Mouse (Mus musculus) duodenum, adult 2 months (tissue): Measurements from ENCODE around the gene Olfr1387. TPM values are rescaled to one million over a fixed set of nuclear protein-coding genes. Genes with fewer than 3 reads are reported as not detected.

Experiments
- polyA plus RNA-seq: library from polyadenylated mRNA; depleted of rRNA; stranded (reverse); fragments of >200 nt; gene quantifications from 2 replicates; pipeline ENCODE4 v1.2.3, GENCODE M21; 2012; ENCODE audit warnings: low replicate concordance; rRNA removed

Gene Olfr1387
- polyA plus RNA-seq = not detected in 2 replicates

DNA sequence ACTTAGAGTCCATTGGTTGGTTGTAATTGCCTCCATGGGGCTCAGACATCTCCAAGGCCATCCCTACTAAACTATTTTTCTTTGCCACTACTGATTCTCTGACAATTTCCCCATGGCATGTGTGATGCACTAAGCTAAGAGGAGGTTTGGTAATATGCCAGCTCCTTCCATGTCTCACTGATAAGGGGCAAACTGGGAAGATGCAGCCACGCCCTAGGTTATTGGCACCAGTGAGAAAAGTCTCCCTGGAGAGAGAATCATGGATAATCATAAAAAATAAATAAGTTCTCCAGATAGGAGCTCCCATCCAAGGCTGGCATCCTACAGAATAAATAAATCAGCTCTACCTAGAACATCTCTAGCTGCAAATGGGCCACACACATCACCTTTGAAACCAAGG lies at the start of gene Olfr1387:
Gene Olfr1387 (plus strand): TSS at position 301 of the 400 bp plus-strand sequence.

DNA sequence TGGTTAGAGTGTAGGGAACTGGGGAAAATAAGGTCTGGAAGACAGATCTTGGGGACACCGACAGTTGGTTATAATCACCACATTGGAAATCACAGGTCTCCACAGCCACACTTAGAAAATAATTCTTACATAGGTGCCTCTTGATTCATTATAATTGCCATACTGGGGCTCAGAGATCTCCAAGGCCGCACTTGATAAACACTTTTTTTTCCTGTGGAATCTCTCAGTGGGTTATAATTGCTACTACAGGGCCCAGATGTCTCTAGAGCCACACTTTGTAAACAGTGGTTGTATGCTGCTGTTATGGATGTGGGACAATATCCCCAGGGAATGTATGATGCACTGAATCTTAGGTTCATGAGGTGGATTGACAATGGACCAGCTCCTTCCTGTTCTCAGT lies 32.4 kb upstream of the Olfr1387 start, which contains the start of gene Olfr1389:
Gene Olfr1389 (plus strand): TSS at position 301 of the 400 bp plus-strand sequence.

DNA sequence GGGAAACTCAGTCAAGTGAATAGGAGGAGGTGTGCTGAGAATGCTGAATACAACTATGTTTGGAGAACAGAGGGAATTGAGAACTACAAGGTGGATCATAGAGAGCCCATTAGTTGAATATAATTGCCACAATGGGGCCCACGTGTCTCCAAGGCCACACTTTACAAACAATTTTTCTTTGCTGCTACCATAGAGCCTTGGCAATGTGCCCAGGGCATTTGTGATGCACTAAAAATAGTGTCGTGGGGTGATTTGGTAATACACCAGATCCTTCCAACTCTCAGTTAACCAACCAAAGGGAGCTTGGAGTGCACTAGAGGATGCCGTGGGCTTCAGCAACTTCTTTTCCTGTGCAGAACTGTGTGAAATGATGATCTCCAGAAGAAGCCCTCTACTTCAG lies 18.7 kb upstream of the Olfr1387 start, which contains the start of gene Olfr1388:
Gene Olfr1388 (plus strand): TSS at position 214 of the 400 bp plus-strand sequence.

DNA sequence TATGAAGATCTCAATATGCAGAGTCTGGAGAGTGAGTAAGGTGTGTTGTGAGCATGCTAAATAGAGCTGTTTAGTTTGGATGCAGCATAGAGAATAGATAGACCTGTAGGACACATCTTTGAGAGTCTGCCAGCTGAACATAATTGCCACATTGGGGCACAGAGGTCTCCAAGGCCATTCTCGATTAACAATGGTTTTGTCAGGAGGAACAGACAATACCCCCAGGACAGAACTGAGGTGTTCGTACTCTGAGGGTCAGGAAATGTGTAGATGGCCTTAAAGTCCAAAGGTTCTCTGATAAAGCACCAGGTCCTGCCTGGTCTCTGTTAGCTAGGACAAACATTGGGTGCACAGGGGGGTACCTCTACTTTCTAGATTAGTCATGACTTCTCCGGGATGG lies 9.6 kb downstream of the Olfr1387 start, which contains the start of gene Olfr1386:
Gene Olfr1386 (plus strand): TSS at position 301 of the 400 bp plus-strand sequence.

DNA sequence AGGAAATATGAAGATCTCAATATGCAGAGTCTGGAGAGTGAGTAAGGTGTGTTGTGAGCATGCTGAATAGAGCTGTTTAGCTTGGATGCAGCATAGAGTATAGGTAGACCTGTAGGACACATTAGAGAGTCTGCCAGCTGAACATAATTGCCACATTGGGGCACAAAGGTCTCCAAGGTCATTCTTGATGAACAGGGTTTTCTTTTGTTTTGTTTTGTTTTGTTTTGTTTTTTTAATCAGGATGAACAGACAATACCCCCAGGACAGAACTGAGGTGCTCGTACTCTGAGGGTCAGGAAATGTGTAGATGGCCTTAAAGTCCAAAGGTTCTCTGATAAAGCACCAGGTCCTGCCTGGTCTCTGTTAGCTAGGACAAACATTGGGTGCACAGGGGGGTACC lies 33.6 kb downstream of the Olfr1387 start, which contains the start of gene Olfr1385:
Gene Olfr1385 (plus strand): TSS at position 301 of the 400 bp plus-strand sequence.

Other genes with a start within 250 kb of the Olfr1387 start
- gene Mgat1, start 211.2 kb upstream of the Olfr1387 start, polyA plus RNA-seq = 123 and 188 TPM in 2 replicates
- gene Olfr1393, start 177.0 kb upstream of the Olfr1387 start, polyA plus RNA-seq = 0.27 TPM in 1 of 2 replicates, not detected in the other
- gene Olfr1392, start 170.1 kb upstream of the Olfr1387 start, polyA plus RNA-seq = 0.05 TPM in 1 of 2 replicates, not detected in the other
- gene Olfr10, start 150.6 kb upstream of the Olfr1387 start, polyA plus RNA-seq = not detected in 2 replicates
- gene Olfr1391, start 132.6 kb upstream of the Olfr1387 start, polyA plus RNA-seq = not detected in 2 replicates
- gene Olfr1390, start 120.2 kb upstream of the Olfr1387 start, polyA plus RNA-seq = not detected in 2 replicates
- not detected in 2 replicates for gene Olfr1389, start 32.3 kb upstream of the Olfr1387 start, polyA plus RNA-seq
- gene Olfr1388, start 18.7 kb upstream of the Olfr1387 start, polyA plus RNA-seq = not detected in 2 replicates
- not detected in 2 replicates for gene Olfr1386, start 9.7 kb downstream of the Olfr1387 start, polyA plus RNA-seq
- gene Olfr1385, start 33.7 kb downstream of the Olfr1387 start, polyA plus RNA-seq = not detected in 2 replicates
- not detected in 2 replicates for gene Olfr1384, start 51.4 kb downstream of the Olfr1387 start, polyA plus RNA-seq
- not detected in 2 replicates for gene Olfr1383, start 64.3 kb downstream of the Olfr1387 start, polyA plus RNA-seq
- gene Olfr1382, start 72.9 kb downstream of the Olfr1387 start, polyA plus RNA-seq = not detected in 2 replicates
- gene Olfr1381, start 88.1 kb downstream of the Olfr1387 start, polyA plus RNA-seq = not detected in 2 replicates
- gene Olfr1380, start 101.5 kb downstream of the Olfr1387 start, polyA plus RNA-seq = not detected in 2 replicates
- gene Flt4, start 153.9 kb downstream of the Olfr1387 start, polyA plus RNA-seq = 4.3 and 4.4 TPM in 2 replicates
- 9.7 and 22.7 TPM in 2 replicates for gene Scgb3a1, start 208.3 kb downstream of the Olfr1387 start, polyA plus RNA-seq